Mouse (Mus musculus): Measurements from ENCODE around the gene Pak2. TPM values are rescaled to one million over a fixed set of nuclear protein-coding genes. Genes with fewer than 3 reads are reported as not detected.

Gene Pak2
- polyA plus RNA-seq (2016; fragmentation: Nextera tagmentation; extraction: Ambion mirVana), result 34.8 and 36.2 TPM in 2 replicates

- H3K4me3 ChIP-seq, result peak within 1 kb of the TSS; percentile 71
- H3K27me3 ChIP-seq (replicated peaks), result no peaks in the 10 kb centered on the region
- ATAC-seq (ENCODE audit: insufficient number of reproducible peaks, low FRiP score), result peak; percentile 96
- H3K9me3 ChIP-seq (replicated peaks), result no peaks in the 10 kb centered on the region
- WGBS, result under 1% methylated on average over 60 of the region's 60 CpGs
- peak within 1 kb of the TSS; percentile 95 for H3K27ac ChIP-seq (ENCODE audit: poor library complexity, severe bottlenecking)
- peaks cover 5% of the 10 kb centered on the region for H3K36me3 ChIP-seq
- peak within 1 kb of the TSS; percentile 96 for H3K9ac ChIP-seq
- H3K4me2 ChIP-seq, result peak within 1 kb of the TSS; percentile 73
- H3K4me1 ChIP-seq (replicated peaks), result peaks cover 14% of the 10 kb centered on the region
Observed at GRCm38 (mm10) chr16:32078991-32079511, at the start of gene Pak2. TSS of gene Pak2 (minus strand) at chr16:32079342.

GRCm38 (mm10) chr16:32127046-32127445 lies 47.9 kb upstream of the Pak2 start:
- Histone ChIP-seq H3K9ac (no peak overlapping the region), H3K4me1 (replicated peaks) (no peaks in the 10 kb centered on the region; the same call in 1 of the 2 replicates), H3K9me3 (replicated peaks) (no peaks in the 10 kb centered on the region), H3K4me2 (no peak overlapping the region), H3K27ac (ENCODE audit: poor library complexity, severe bottlenecking) (0 out of 2 replicates have a peak overlapping the region, but pooled peaks have one; percentile 13), H3K27me3 (replicated peaks) (no peaks in the 10 kb centered on the region), H3K36me3 (no peaks in the 10 kb centered on the region), H3K4me3 (no peak overlapping the region)
- 66% methylated on average over 4 of the region's 4 CpGs for WGBS
- ATAC-seq (ENCODE audit: insufficient number of reproducible peaks, low FRiP score), result no peak

- no peak overlapping the region for H3K4me3 ChIP-seq
- no peaks in the 10 kb centered on the region for H3K36me3 ChIP-seq
- H3K9ac ChIP-seq, result no peak overlapping the region
- WGBS, result 81% methylated on average over 3 of the region's 3 CpGs
- H3K27ac ChIP-seq (ENCODE audit: poor library complexity, severe bottlenecking), result no peak overlapping the region; the same call in 1 of the 2 replicates
- no peaks in the 10 kb centered on the region for H3K9me3 ChIP-seq (replicated peaks)
- no peaks in the 10 kb centered on the region; the same call in 1 of the 2 replicates for H3K4me1 ChIP-seq (replicated peaks)
- H3K27me3 ChIP-seq (replicated peaks), result no peaks in the 10 kb centered on the region
- no peak for ATAC-seq (ENCODE audit: insufficient number of reproducible peaks, low FRiP score)
- H3K4me2 ChIP-seq, result no peak overlapping the region
Observed at GRCm38 (mm10) chr16:32125364-32125763, 46.2 kb upstream of the Pak2 start.

GRCm38 (mm10) chr16:32124444-32125335 lies 45.5 kb upstream of the Pak2 start:
- no peak overlapping the region for H3K9ac ChIP-seq
- no peaks in the 10 kb centered on the region for H3K27me3 ChIP-seq (replicated peaks)
- H3K4me3 ChIP-seq, result no peak overlapping the region
- H3K9me3 ChIP-seq (replicated peaks), result no peaks in the 10 kb centered on the region
- no peaks in the 10 kb centered on the region; the same call in 1 of the 2 replicates for H3K4me1 ChIP-seq (replicated peaks)
- no peak for ATAC-seq (ENCODE audit: insufficient number of reproducible peaks, low FRiP score)
- no peaks in the 10 kb centered on the region for H3K36me3 ChIP-seq
- 54% methylated on average over 17 of the region's 17 CpGs for WGBS
- H3K4me2 ChIP-seq, result peak overlapping the region; percentile 22; the same call in 1 of the 2 replicates
- H3K27ac ChIP-seq (ENCODE audit: poor library complexity, severe bottlenecking), result peak overlapping the region; percentile 61

GRCm38 (mm10) chr16:32124020-32124419 lies 44.9 kb upstream of the Pak2 start:
- Histone ChIP-seq H3K9ac (no peak overlapping the region), H3K4me1 (replicated peaks) (no peaks in the 10 kb centered on the region; the same call in 1 of the 2 replicates), H3K27ac (ENCODE audit: poor library complexity, severe bottlenecking) (no peak overlapping the region), H3K36me3 (no peaks in the 10 kb centered on the region), H3K4me3 (no peak overlapping the region), H3K4me2 (no peak overlapping the region), H3K27me3 (replicated peaks) (no peaks in the 10 kb centered on the region), H3K9me3 (replicated peaks) (no peaks in the 10 kb centered on the region)
- WGBS, result 81% methylated on average over 7 of the region's 7 CpGs
- ATAC-seq (ENCODE audit: insufficient number of reproducible peaks, low FRiP score), result no peak

- ATAC-seq (ENCODE audit: insufficient number of reproducible peaks, low FRiP score), result no peak
- H3K4me1 ChIP-seq (replicated peaks), result peaks cover 5% of the 10 kb centered on the region
- H3K27me3 ChIP-seq (replicated peaks), result no peaks in the 10 kb centered on the region
- H3K4me2 ChIP-seq, result no peak overlapping the region
- no peak overlapping the region for H3K9ac ChIP-seq
- H3K27ac ChIP-seq (ENCODE audit: poor library complexity, severe bottlenecking), result no peak overlapping the region
- no peaks in the 10 kb centered on the region for H3K9me3 ChIP-seq (replicated peaks)
- no peak overlapping the region for H3K4me3 ChIP-seq
- WGBS, result 75% methylated on average over 3 of the region's 3 CpGs
- no peaks in the 10 kb centered on the region for H3K36me3 ChIP-seq
Observed at GRCm38 (mm10) chr16:32120454-32120853, 41.3 kb upstream of the Pak2 start.

- Histone ChIP-seq H3K9ac (no peak overlapping the region), H3K27ac (ENCODE audit: poor library complexity, severe bottlenecking) (no peak overlapping the region), H3K27me3 (replicated peaks) (no peaks in the 10 kb centered on the region), H3K4me3 (no peak overlapping the region), H3K36me3 (no peaks in the 10 kb centered on the region), H3K9me3 (replicated peaks) (no peaks in the 10 kb centered on the region), H3K4me1 (replicated peaks) (peaks cover 5% of the 10 kb centered on the region), H3K4me2 (no peak overlapping the region)
- WGBS, result 22% methylated on average over 5 of the region's 5 CpGs
- ATAC-seq (ENCODE audit: insufficient number of reproducible peaks, low FRiP score), result no peak
Observed at GRCm38 (mm10) chr16:32116186-32116585, 37.0 kb upstream of the Pak2 start.

- Histone ChIP-seq H3K27ac (ENCODE audit: poor library complexity, severe bottlenecking) (no peak overlapping the region), H3K4me3 (no peak overlapping the region), H3K4me1 (replicated peaks) (peaks cover 5% of the 10 kb centered on the region), H3K9me3 (replicated peaks) (no peaks in the 10 kb centered on the region), H3K27me3 (replicated peaks) (no peaks in the 10 kb centered on the region), H3K9ac (no peak overlapping the region), H3K4me2 (peak overlapping the region; percentile 18; the same call in 1 of the 2 replicates), H3K36me3 (0 out of 2 replicates have a peak, but pooled peaks cover under 1% of the 10 kb centered on the region)
- no peak for ATAC-seq (ENCODE audit: insufficient number of reproducible peaks, low FRiP score)
- whole genome bisulfite sequencing, result 38% methylated on average over 6 of the region's 6 CpGs
Observed at GRCm38 (mm10) chr16:32115781-32116180, 36.6 kb upstream of the Pak2 start.

GRCm38 (mm10) chr16:32114968-32115695 lies 36.0 kb upstream of the Pak2 start:
- ATAC-seq (ENCODE audit: insufficient number of reproducible peaks, low FRiP score), result no peak
- WGBS, result 17% methylated on average over 15 of the region's 15 CpGs
- H3K4me3 ChIP-seq, result no peak overlapping the region
- no peak overlapping the region for H3K27ac ChIP-seq (ENCODE audit: poor library complexity, severe bottlenecking)
- no peaks in the 10 kb centered on the region for H3K27me3 ChIP-seq (replicated peaks)
- no peak overlapping the region for H3K9ac ChIP-seq
- H3K4me2 ChIP-seq, result peak overlapping the region; percentile 18; the same call in 1 of the 2 replicates
- peaks cover 7% of the 10 kb centered on the region; the same call in 1 of the 2 replicates for H3K36me3 ChIP-seq
- peaks cover 5% of the 10 kb centered on the region for H3K4me1 ChIP-seq (replicated peaks)
- no peaks in the 10 kb centered on the region for H3K9me3 ChIP-seq (replicated peaks)

GRCm38 (mm10) chr16:32114406-32114805 lies 35.3 kb upstream of the Pak2 start:
- peaks cover 8% of the 10 kb centered on the region; the same call in 1 of the 2 replicates for H3K36me3 ChIP-seq
- no peaks in the 10 kb centered on the region for H3K27me3 ChIP-seq (replicated peaks)
- H3K4me1 ChIP-seq (replicated peaks), result peaks cover 5% of the 10 kb centered on the region
- no peak overlapping the region for H3K27ac ChIP-seq (ENCODE audit: poor library complexity, severe bottlenecking)
- H3K9ac ChIP-seq, result no peak overlapping the region
- no peak overlapping the region for H3K4me2 ChIP-seq
- no peak for ATAC-seq (ENCODE audit: insufficient number of reproducible peaks, low FRiP score)
- H3K9me3 ChIP-seq (replicated peaks), result no peaks in the 10 kb centered on the region
- 84% methylated on average over 10 of the region's 10 CpGs for WGBS
- H3K4me3 ChIP-seq, result no peak overlapping the region
